ENCODE assay signal across 12 mouse cellular contexts in genomic region chr8:70762118-70762517, GRCm38 (mm10). TPM values are rescaled to one million over a fixed set of nuclear protein-coding genes. Genes with fewer than 3 reads are reported as not detected.
DNase-seq lines count a peak whose midpoint lies in the region; ATAC-seq and TF ChIP-seq lines count a peak whose summit lies in the region.
"Had no signal": no experiment of that assay in that cellular context is flagged by ENCODE, and none has a peak within 500 bp of the region (broad histone marks: within the 10 kb centered on the region; RNA-seq: fewer than 3 reads in every experiment).

No protein-coding gene starts in this region.

- no peak overlapping the region for H3K9ac ChIP-seq in heart, postnatal 0 days (replicated peaks; ENCODE audit: low read depth, low read length)
- 0 out of 2 replicates have a peak overlapping the region, but pooled peaks have one; percentile 2 for H3K9ac ChIP-seq in liver, postnatal 0 days (replicated peaks)

- TF ChIP-seq EP300 in heart, postnatal 0 days (IDR thresholded peaks at IDR 0.05; ENCODE audit: low read depth): no peak
- no peak for TF ChIP-seq EP300 in liver, postnatal 0 days (IDR thresholded peaks at IDR 0.05; ENCODE audit: low read depth)

- no peak for TF ChIP-seq CTCF in heart, postnatal 0 days (IDR thresholded peaks at IDR 0.05; ENCODE audit: low read depth)
- TF ChIP-seq CTCF in liver, postnatal 0 days (IDR thresholded peaks at IDR 0.05; ENCODE audit: low read depth): no peak

- intact Hi-C loops in heart, postnatal 36 days (cut with DNase I): no loop called here

- H3K36me3 ChIP-seq in heart, postnatal 0 days (replicated peaks; ENCODE audit: control insufficient read depth, insufficient read depth, low read length): peaks cover 16% of the 10 kb centered on the region
- H3K36me3 ChIP-seq in liver, postnatal 0 days (replicated peaks; ENCODE audit: insufficient read depth, low read length): peaks cover 8% of the 10 kb centered on the region
- H3K36me3 ChIP-seq: lung, embryonic 15.5 days had no signal

- H3K4me2 ChIP-seq in heart, postnatal 0 days (ENCODE audit: low read depth, low read length): no peak overlapping the region
- peak overlapping the region; percentile 31 for H3K4me2 ChIP-seq in liver, postnatal 0 days (ENCODE audit: low read depth, low read length)

- no peaks in the 10 kb centered on the region for H3K9me3 ChIP-seq in heart, postnatal 0 days (replicated peaks; ENCODE audit: control insufficient read depth, low read length)
- no peaks in the 10 kb centered on the region for H3K9me3 ChIP-seq in liver, postnatal 0 days (ENCODE audit: low read length)
- H3K9me3 ChIP-seq: lung, embryonic 15.5 days had no signal

- no peak for ATAC-seq in heart, postnatal 0 days (ENCODE audit: insufficient read depth, low read depth)
- ATAC-seq in liver, postnatal 0 days: no peak
- ATAC-seq: Patski had no signal

- peaks cover 25% of the 10 kb centered on the region for H3K4me1 ChIP-seq in heart, postnatal 0 days (ENCODE audit: control insufficient read depth, insufficient read depth)
- H3K4me1 ChIP-seq in brown adipose tissue, adult 24 weeks (ENCODE audit: control insufficient read depth, insufficient read depth, insufficient read length, low read length): peaks cover 11% of the 10 kb centered on the region
- peaks cover 70% of the 10 kb centered on the region for H3K4me1 ChIP-seq in liver, postnatal 0 days (ENCODE audit: insufficient read depth)

- WGBS in heart, postnatal 0 days: 83% methylated on average over 1 of the region's 1 CpGs
- 46% methylated on average over 1 of the region's 1 CpGs for WGBS in liver, postnatal 0 days (ENCODE audit: insufficient replicate concordance)

- 0 out of 2 replicates have a peak overlapping the region, but pooled peaks have one; percentile 13 for H3K27ac ChIP-seq in heart, postnatal 0 days (ENCODE audit: low read depth)
- 0 out of 2 replicates have a peak overlapping the region, but pooled peaks have one; percentile 3 for H3K27ac ChIP-seq in brown adipose tissue, adult 24 weeks (replicated peaks; ENCODE audit: low read depth, low read length)
- peak overlapping the region; percentile 76 for H3K27ac ChIP-seq in liver, postnatal 0 days (ENCODE audit: low read depth)

- H3K4me3 ChIP-seq in heart, postnatal 0 days (ENCODE audit: low read depth, low read length): no peak overlapping the region
- no peak overlapping the region for H3K4me3 ChIP-seq in brown adipose tissue, adult 24 weeks (ENCODE audit: insufficient read depth, low read depth, low read length)
- no peak overlapping the region for H3K4me3 ChIP-seq in liver, postnatal 0 days (ENCODE audit: low read depth, low read length)
- H3K4me3 ChIP-seq: lung, embryonic 15.5 days had no signal

- H3K27me3 ChIP-seq in heart, postnatal 0 days (ENCODE audit: control insufficient read depth, insufficient read depth, low read length): no peaks in the 10 kb centered on the region
- no peaks in the 10 kb centered on the region for H3K27me3 ChIP-seq in liver, postnatal 0 days (ENCODE audit: insufficient read depth, low read length)
- H3K27me3 ChIP-seq: lung, embryonic 15.5 days; Patski had no signal

- DNase-seq in adrenal gland, postnatal 14 days: peak; percentile 7
- DNase-seq in adrenal gland, postnatal 10 days: no peak
- no peak for DNase-seq in heart, postnatal 0 days (ENCODE audit: low spot score)
- DNase-seq in heart, postnatal 36 days: no peak
- peak; percentile 65 for DNase-seq in liver, postnatal 0 days
- no peak for DNase-seq in layer of hippocampus, adult 9-11 months
- DNase-seq in urinary bladder, postnatal 10 days (ENCODE audit: low spot score): no peak
- DNase-seq: kidney, postnatal 10 days; midbrain, embryonic 14.5 days had no signal

RNA-seq across cellular contexts. Expression of gene Mpv17l2, which starts 1.4 kb away (rescaled TPM):
- total RNA-seq in adrenal gland, postnatal 14 days (2021): 113 and 123 TPM in 2 replicates
- 100 to 1,000 TPM in 1 of 2 experiments, 10 to 100 TPM in 1; 92.9 to 106 TPM for total RNA-seq in adrenal gland, postnatal 10 days (2021)
- 26.6 and 56.3 TPM in 2 replicates for total RNA-seq in heart, postnatal 0 days (2014; rRNA removed; ENCODE audit: low replicate concordance)
- 50.3 and 54.0 TPM in 2 replicates for polyA plus RNA-seq in heart, postnatal 0 days (2015; fragmentation: Nextera tagmentation; extraction: Ambion mirVana)
- total RNA-seq in heart, postnatal 36 days (2021): 10 to 100 TPM; 28.0 to 30.8 TPM
- polyA plus RNA-seq in brown adipose tissue, adult 24 weeks (2012; ENCODE audit: insufficient read depth, insufficient read length, missing spikeins): 74.5 and 79.8 TPM in 2 replicates
- polyA plus RNA-seq in liver, postnatal 0 days (2015; fragmentation: Nextera tagmentation; extraction: Ambion mirVana): 36.3 and 39.9 TPM in 2 replicates

RNA-seq across cellular contexts. Expression of gene Rab3a, which starts 7.6 kb away (rescaled TPM):
- total RNA-seq in adrenal gland, postnatal 14 days (2021): 56.2 and 75.1 TPM in 2 replicates
- 10 to 100 TPM; 53.3 to 53.9 TPM for total RNA-seq in adrenal gland, postnatal 10 days (2021)
- total RNA-seq in heart, postnatal 0 days (2014; rRNA removed; ENCODE audit: low replicate concordance): 21.4 and 40.3 TPM in 2 replicates
- polyA plus RNA-seq in heart, postnatal 0 days (2015; fragmentation: Nextera tagmentation; extraction: Ambion mirVana): 32.7 and 32.8 TPM in 2 replicates
- total RNA-seq in heart, postnatal 36 days (2021): 10 to 100 TPM; 45.0 to 49.3 TPM
- polyA plus RNA-seq in brown adipose tissue, adult 24 weeks (2012; ENCODE audit: insufficient read depth, insufficient read length, missing spikeins): 18.1 and 21.3 TPM in 2 replicates
- 3.2 and 3.3 TPM in 2 replicates for polyA plus RNA-seq in liver, postnatal 0 days (2015; fragmentation: Nextera tagmentation; extraction: Ambion mirVana)

RNA-seq across cellular contexts. Expression of gene Pik3r2, which starts 14.4 kb away (rescaled TPM):
- total RNA-seq in adrenal gland, postnatal 14 days (2021): 35.4 and 44.0 TPM in 2 replicates
- 10 to 100 TPM; 37.7 to 46.4 TPM for total RNA-seq in adrenal gland, postnatal 10 days (2021)
- total RNA-seq in heart, postnatal 0 days (2014; rRNA removed; ENCODE audit: low replicate concordance): 36.6 and 39.3 TPM in 2 replicates
- 30.2 and 32.5 TPM in 2 replicates for polyA plus RNA-seq in heart, postnatal 0 days (2015; fragmentation: Nextera tagmentation; extraction: Ambion mirVana)
- total RNA-seq in heart, postnatal 36 days (2021): 10 to 100 TPM; 23.6 to 24.5 TPM
- 9.8 and 11.3 TPM in 2 replicates for polyA plus RNA-seq in brown adipose tissue, adult 24 weeks (2012; ENCODE audit: insufficient read depth, insufficient read length, missing spikeins)
- 8.9 and 9.0 TPM in 2 replicates for polyA plus RNA-seq in liver, postnatal 0 days (2015; fragmentation: Nextera tagmentation; extraction: Ambion mirVana)

RNA-seq across cellular contexts. Expression of gene Pde4c, which starts 38.6 kb away (rescaled TPM):
- 1.9 TPM in 2 replicates for total RNA-seq in adrenal gland, postnatal 14 days (2021)
- 1 to 10 TPM; 2.4 to 2.8 TPM for total RNA-seq in adrenal gland, postnatal 10 days (2021)
- 0.42 and 1.2 TPM in 2 replicates for total RNA-seq in heart, postnatal 0 days (2014; rRNA removed; ENCODE audit: low replicate concordance)
- 0.44 and 0.56 TPM in 2 replicates for polyA plus RNA-seq in heart, postnatal 0 days (2015; fragmentation: Nextera tagmentation; extraction: Ambion mirVana)
- total RNA-seq in heart, postnatal 36 days (2021): 1 to 10 TPM; 2.0 to 3.7 TPM
- polyA plus RNA-seq in brown adipose tissue, adult 24 weeks (2012; ENCODE audit: insufficient read depth, insufficient read length, missing spikeins): 0.36 and 1.7 TPM in 2 replicates
- polyA plus RNA-seq in liver, postnatal 0 days (2015; fragmentation: Nextera tagmentation; extraction: Ambion mirVana): 1.6 and 1.8 TPM in 2 replicates

RNA-seq across cellular contexts. Expression of gene Mast3, which starts 42.7 kb away (rescaled TPM):
- 22.9 and 28.2 TPM in 2 replicates for total RNA-seq in adrenal gland, postnatal 14 days (2021)
- 10 to 100 TPM; 17.7 to 22.8 TPM for total RNA-seq in adrenal gland, postnatal 10 days (2021)
- total RNA-seq in heart, postnatal 0 days (2014; rRNA removed; ENCODE audit: low replicate concordance): 3.0 and 5.6 TPM in 2 replicates
- polyA plus RNA-seq in heart, postnatal 0 days (2015; fragmentation: Nextera tagmentation; extraction: Ambion mirVana): 2.3 and 3.2 TPM in 2 replicates
- 1 to 10 TPM; 6.4 to 8.9 TPM for total RNA-seq in heart, postnatal 36 days (2021)
- polyA plus RNA-seq in brown adipose tissue, adult 24 weeks (2012; ENCODE audit: insufficient read depth, insufficient read length, missing spikeins): 2.5 and 2.9 TPM in 2 replicates
- polyA plus RNA-seq in liver, postnatal 0 days (2015; fragmentation: Nextera tagmentation; extraction: Ambion mirVana): 5.2 and 6.0 TPM in 2 replicates

Comparison
In these comparisons a context has a peak if more than half of its experiments do, and no peak if none do; other contexts are left out.
1. DNase-seq: peak in adrenal gland, postnatal 14 days (single experiment) and liver, postnatal 0 days (single experiment); none in adrenal gland, postnatal 10 days (single experiment), heart, postnatal 0 days (single experiment), heart, postnatal 36 days (0 of 2), layer of hippocampus, adult 9-11 months (single experiment) and urinary bladder, postnatal 10 days (single experiment).
2. H3K27ac ChIP-seq: peak in every context shown above with its lines; median percentile 76 in liver, postnatal 0 days; 13 in heart, postnatal 0 days; 3 in brown adipose tissue, adult 24 weeks.